Mouse (Mus musculus): ENCODE data around the gene Pank4. TPM values are rescaled to one million over a fixed set of nuclear protein-coding genes. Genes with fewer than 3 reads are reported as not detected.
A peak's percentile ranks its signal among the peaks of the same experiment; 100 is the strongest.

Pank4 gene
- polyA plus RNA-seq, 1 experiment from 2014 or later = 8.1 TPM

DNA sequence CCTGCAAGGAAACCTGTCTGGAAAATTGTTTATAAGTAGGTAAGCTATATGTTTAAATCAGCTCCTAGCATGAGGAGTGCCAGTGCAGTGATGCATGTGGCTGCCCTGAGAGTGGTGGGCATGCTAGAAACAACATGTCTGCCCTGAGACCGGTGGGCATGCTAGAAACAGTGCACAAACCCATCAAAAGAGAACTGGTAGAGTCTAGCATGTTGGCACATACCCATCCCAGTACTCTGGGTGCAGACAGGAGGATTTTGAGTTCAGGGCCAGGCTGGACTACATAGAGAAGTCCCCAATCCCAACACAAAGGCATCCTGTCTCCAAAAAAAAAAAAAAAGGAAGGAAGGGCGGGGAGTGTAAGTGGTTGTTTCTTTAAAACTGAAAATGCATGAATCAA lies 29.1 kb upstream of the Pank4 start:
- no peaks in the 10 kb centered on the region for H3K79me2 ChIP-seq (ENCODE audit: inconsistent target)
- WGBS (ENCODE audit: missing documents) = 64% methylated on average over 1 of the region's 2 CpGs
- H3K27ac ChIP-seq = peak overlapping the region; percentile 90

DNA sequence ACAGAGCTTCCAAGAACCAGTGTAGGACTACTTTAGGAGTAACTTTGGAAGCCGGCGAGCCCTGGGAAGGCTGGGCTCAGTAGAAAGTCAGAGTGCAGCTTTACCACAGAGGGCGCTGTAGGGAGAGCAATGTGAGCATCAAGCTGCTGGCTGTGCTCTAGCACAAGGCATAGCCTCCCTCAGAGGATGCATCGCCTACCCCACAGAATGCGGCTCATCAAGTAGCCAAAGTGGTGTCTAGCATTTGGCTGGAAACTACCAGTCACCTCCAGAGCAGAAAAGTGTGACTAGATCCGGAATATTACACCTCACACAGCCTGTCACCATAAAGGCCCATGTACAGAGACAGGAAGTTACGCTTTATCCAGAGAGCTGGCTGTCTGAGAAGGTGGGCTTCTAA lies 28.1 kb upstream of the Pank4 start:
- Histone ChIP-seq H3K4me3 (ENCODE audit: inconsistent target) (no peak overlapping the region), H3K79me2 (ENCODE audit: inconsistent target) (no peaks in the 10 kb centered on the region), H3K36me3 (ENCODE audit: inconsistent target) (no peaks in the 10 kb centered on the region), H3K27ac (peak overlapping the region; percentile 90)
- 95% methylated on average over 7 of the region's 7 CpGs for WGBS (ENCODE audit: missing documents)

More for the DNA sequence above, 29.1 kb upstream of the Pank4 start:
- Histone ChIP-seq H3K4me3 (ENCODE audit: inconsistent target) (no peak overlapping the region), H3K36me3 (ENCODE audit: inconsistent target) (no peaks in the 10 kb centered on the region)

DNA sequence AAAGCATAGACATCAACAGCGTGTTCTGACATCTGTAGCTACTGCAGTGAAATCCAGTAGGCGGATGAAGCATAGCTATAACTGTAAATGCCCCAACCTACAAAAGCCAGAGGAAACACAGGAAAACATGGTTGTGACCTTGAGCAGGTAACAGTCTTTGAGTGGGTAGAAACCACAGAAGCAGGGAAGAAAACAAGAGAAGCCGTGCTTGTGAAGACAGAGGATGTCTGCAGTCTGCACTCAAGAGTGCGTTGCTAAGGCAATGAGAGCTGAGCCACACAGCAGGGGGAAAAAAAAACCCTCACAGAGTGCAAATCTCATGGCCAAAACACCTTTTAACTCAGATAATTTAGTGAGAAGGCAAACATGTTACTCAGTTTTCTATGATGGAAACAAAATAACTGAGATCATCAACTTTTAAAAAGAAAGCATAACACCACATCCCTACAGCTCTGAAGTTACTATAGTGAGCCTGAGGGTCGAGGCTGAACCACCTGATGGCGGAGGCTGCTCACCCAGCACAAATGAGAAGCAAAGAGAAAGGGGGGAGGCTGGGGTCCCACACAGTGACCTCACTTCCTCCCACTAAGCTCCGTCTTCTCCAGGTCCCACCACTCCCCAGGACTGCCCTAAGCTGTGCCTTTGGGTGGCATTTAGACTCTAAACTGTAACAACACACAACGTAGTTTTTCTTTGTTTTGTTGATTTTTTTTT lies 27.2 kb upstream of the Pank4 start:
- H3K27ac ChIP-seq = no peak overlapping the region
- H3K36me3 ChIP-seq (ENCODE audit: inconsistent target) = no peaks in the 10 kb centered on the region
- 75% methylated on average over 8 of the region's 8 CpGs for WGBS (ENCODE audit: missing documents)
- H3K4me3 ChIP-seq (ENCODE audit: inconsistent target) = no peak overlapping the region
- no peaks in the 10 kb centered on the region for H3K79me2 ChIP-seq (ENCODE audit: inconsistent target)

DNA sequence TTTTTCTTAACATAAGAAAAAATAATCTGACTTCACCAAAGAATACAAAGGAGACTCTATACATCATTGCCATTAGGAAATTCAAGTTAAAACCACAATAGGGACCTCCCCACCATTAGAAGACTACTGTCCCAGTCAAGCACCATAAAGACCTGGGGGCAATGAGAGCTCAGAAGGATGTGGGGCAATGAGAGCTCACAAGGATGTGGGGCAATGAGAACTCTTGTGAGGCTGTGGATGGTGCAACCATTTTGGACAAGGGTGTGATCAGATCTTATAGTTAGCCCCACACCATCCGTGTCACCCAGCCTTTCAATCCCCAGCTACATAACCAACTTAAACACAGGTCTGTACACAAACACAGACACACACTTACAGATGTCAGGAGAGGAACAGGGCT lies 26.2 kb upstream of the Pank4 start:
- 50% methylated on average over 1 of the region's 1 CpGs for WGBS (ENCODE audit: missing documents)
- Histone ChIP-seq H3K36me3 (ENCODE audit: inconsistent target) (no peaks in the 10 kb centered on the region), H3K27ac (no peak overlapping the region), H3K4me3 (ENCODE audit: inconsistent target) (no peak overlapping the region), H3K79me2 (ENCODE audit: inconsistent target) (no peaks in the 10 kb centered on the region)

GRCm38 (mm10) chr4:154940156-154940555 lies 23.8 kb upstream of the Pank4 start:
- whole genome bisulfite sequencing (ENCODE audit: missing documents) = 75% methylated on average over 1 of the region's 2 CpGs
- no peaks in the 10 kb centered on the region for H3K79me2 ChIP-seq (ENCODE audit: inconsistent target)
- H3K4me3 ChIP-seq (ENCODE audit: inconsistent target) = no peak overlapping the region
- H3K27ac ChIP-seq = no peak overlapping the region
- H3K36me3 ChIP-seq (ENCODE audit: inconsistent target) = no peaks in the 10 kb centered on the region

GRCm38 (mm10) chr4:154941831-154942230 lies 22.1 kb upstream of the Pank4 start:
- no peaks in the 10 kb centered on the region for H3K79me2 ChIP-seq (ENCODE audit: inconsistent target)
- WGBS (ENCODE audit: missing documents) = 100% methylated on average over 5 of the region's 5 CpGs
- H3K4me3 ChIP-seq (ENCODE audit: inconsistent target) = no peak overlapping the region
- H3K27ac ChIP-seq = no peak overlapping the region
- H3K36me3 ChIP-seq (ENCODE audit: inconsistent target) = no peaks in the 10 kb centered on the region

- H3K4me3 ChIP-seq (ENCODE audit: inconsistent target) = no peak overlapping the region
- WGBS (ENCODE audit: missing documents) = 79% methylated on average over 10 of the region's 10 CpGs
- H3K36me3 ChIP-seq (ENCODE audit: inconsistent target) = no peaks in the 10 kb centered on the region
- no peaks in the 10 kb centered on the region for H3K79me2 ChIP-seq (ENCODE audit: inconsistent target)
- H3K27ac ChIP-seq = no peak overlapping the region
These were observed 21.1 kb upstream of the Pank4 start for GRCm38 (mm10) chr4:154942632-154943322.

GRCm38 (mm10) chr4:154943323-154944039 lies 20.4 kb upstream of the Pank4 start:
- Histone ChIP-seq H3K4me3 (ENCODE audit: inconsistent target) (no peak overlapping the region), H3K36me3 (ENCODE audit: inconsistent target) (no peaks in the 10 kb centered on the region), H3K79me2 (ENCODE audit: inconsistent target) (no peaks in the 10 kb centered on the region), H3K27ac (0 out of 2 replicates have a peak overlapping the region, but pooled peaks have one; percentile 5)
- WGBS (ENCODE audit: missing documents) = 95% methylated on average over 6 of the region's 6 CpGs

DNA sequence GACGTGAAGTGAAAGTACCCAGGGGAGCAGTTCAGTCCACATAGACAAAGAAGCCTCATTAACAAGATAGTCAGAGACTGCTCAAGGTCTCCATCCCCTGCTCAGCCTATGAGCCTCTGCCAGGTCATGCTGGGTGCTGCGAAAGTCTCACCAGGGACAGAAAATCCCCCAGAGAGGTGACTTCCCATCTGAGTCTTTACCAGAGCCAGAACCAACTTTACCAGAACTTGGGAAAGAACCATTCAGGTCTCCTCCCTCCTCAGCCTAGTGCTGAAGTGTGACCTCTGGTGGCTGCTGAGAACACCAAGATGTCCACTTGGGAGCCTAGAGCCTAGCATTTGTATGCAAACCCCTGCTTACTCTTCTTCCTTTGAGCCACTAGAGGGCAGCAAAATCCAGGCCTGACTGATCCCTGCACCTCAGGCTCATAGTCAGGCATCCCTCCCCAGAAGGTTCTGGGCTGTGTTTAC lies 19.8 kb upstream of the Pank4 start:
- Histone ChIP-seq H3K4me3 (ENCODE audit: inconsistent target) (no peak overlapping the region), H3K36me3 (ENCODE audit: inconsistent target) (no peaks in the 10 kb centered on the region), H3K79me2 (ENCODE audit: inconsistent target) (no peaks in the 10 kb centered on the region), H3K27ac (0 out of 2 replicates have a peak overlapping the region, but pooled peaks have one; percentile 5)
- WGBS (ENCODE audit: missing documents) = 12% methylated on average over 2 of the region's 2 CpGs

GRCm38 (mm10) chr4:154946319-154946718 lies 17.6 kb upstream of the Pank4 start:
- Histone ChIP-seq H3K27ac (no peak overlapping the region), H3K4me3 (ENCODE audit: inconsistent target) (no peak overlapping the region), H3K36me3 (ENCODE audit: inconsistent target) (no peaks in the 10 kb centered on the region), H3K79me2 (ENCODE audit: inconsistent target) (no peaks in the 10 kb centered on the region)
- 29% methylated on average over 8 of the region's 8 CpGs for WGBS (ENCODE audit: missing documents)

- WGBS (ENCODE audit: missing documents) = 47% methylated on average over 12 of the region's 14 CpGs
- Histone ChIP-seq H3K36me3 (ENCODE audit: inconsistent target) (no peaks in the 10 kb centered on the region), H3K79me2 (ENCODE audit: inconsistent target) (no peaks in the 10 kb centered on the region), H3K27ac (no peak overlapping the region), H3K4me3 (ENCODE audit: inconsistent target) (no peak overlapping the region)
These were observed 15.6 kb upstream of the Pank4 start for GRCm38 (mm10) chr4:154948066-154948939.

- H3K36me3 ChIP-seq (ENCODE audit: inconsistent target) = no peaks in the 10 kb centered on the region
- H3K27ac ChIP-seq = no peak overlapping the region
- WGBS (ENCODE audit: missing documents) = 87% methylated on average over 6 of the region's 6 CpGs
- H3K79me2 ChIP-seq (ENCODE audit: inconsistent target) = no peaks in the 10 kb centered on the region
- no peak overlapping the region for H3K4me3 ChIP-seq (ENCODE audit: inconsistent target)
These were observed 14.9 kb upstream of the Pank4 start for GRCm38 (mm10) chr4:154948940-154949588.

DNA sequence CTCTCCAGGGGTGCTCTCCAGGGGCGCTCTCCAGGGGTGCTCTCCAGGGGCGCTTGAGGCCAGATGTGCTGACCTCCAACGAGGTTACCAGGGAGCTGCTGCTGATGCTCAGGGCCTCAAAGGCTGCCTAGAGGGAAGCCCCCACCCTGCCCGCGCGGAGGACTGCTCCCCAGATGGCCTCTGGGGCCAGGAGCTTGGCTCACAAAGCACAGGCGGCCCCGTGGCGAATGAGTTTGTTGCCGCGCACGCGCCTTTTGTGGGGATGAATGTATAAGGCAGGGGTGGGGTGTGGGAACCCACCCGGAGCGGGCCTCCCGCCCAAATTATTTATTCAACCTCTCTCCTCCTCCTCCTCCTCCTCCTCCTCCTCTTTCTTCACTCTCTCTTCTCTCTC lies 14.3 kb upstream of the Pank4 start:
- 22% methylated on average over 14 of the region's 16 CpGs for WGBS (ENCODE audit: missing documents)
- Histone ChIP-seq H3K36me3 (ENCODE audit: inconsistent target) (no peaks in the 10 kb centered on the region), H3K4me3 (ENCODE audit: inconsistent target) (no peak overlapping the region), H3K27ac (no peak overlapping the region), H3K79me2 (ENCODE audit: inconsistent target) (no peaks in the 10 kb centered on the region)

Data from macrophage (primary cell).